Mouse (Mus musculus) CH12.LX (cell line): ENCODE data around the gene 2310057N15Rik.

ENCODE experiments used
- CHD2 ChIP-seq: IDR thresholded peaks from 2 replicates; pipeline ENCODE4 v1.6.1; 2011; ENCODE audit warnings: low read length, improper control_type of control experiment
- CTCF ChIP-seq, 2 experiments: IDR thresholded peaks in 1 of 2; conservative IDR thresholded peaks in 1 of 2; 2 replicates each; pipeline ENCODE4 v1.5.1; 2011 to 2012; ENCODE audit warnings: low read depth in 2 of 2, low read length in 2 of 2, improper control_type of control experiment in 1 of 2, inconsistent platforms in 1 of 2, mild to moderate bottlenecking in 1 of 2, moderate library complexity in 1 of 2
- EP300 ChIP-seq: IDR thresholded peaks from 2 replicates; pipeline ENCODE4 v1.6.1; 2011; ENCODE audit warnings: low read length, improper control_type of control experiment
- ETS1 ChIP-seq: conservative IDR thresholded peaks from 2 replicates; pipeline ENCODE4 v1.6.1; 2012; ENCODE audit warnings: low read depth, mild to moderate bottlenecking, inconsistent platforms, low read length, improper control_type of control experiment, moderate library complexity
- GABPA ChIP-seq: IDR thresholded peaks from 2 replicates; pipeline ENCODE4 v1.6.1; 2012; ENCODE audit warnings: low read depth, low read length, improper control_type of control experiment, inconsistent platforms; ENCODE audit not compliant: insufficient replicate concordance
- MAZ ChIP-seq: IDR thresholded peaks from 2 replicates; pipeline ENCODE4 v1.6.1; 2012; ENCODE audit warnings: low read depth, mild to moderate bottlenecking, inconsistent platforms, low read length, improper control_type of control experiment, moderate library complexity
- NRF1 ChIP-seq: IDR thresholded peaks from 2 replicates; pipeline ENCODE4 v1.6.1; 2014; ENCODE audit warnings: low read depth, mild to moderate bottlenecking, inconsistent platforms, low read length, improper control_type of control experiment, moderate library complexity
- POLR2A ChIP-seq: IDR thresholded peaks from 2 replicates; pipeline ENCODE4 v1.6.1; 2011; ENCODE audit warnings: low read depth, mild to moderate bottlenecking, improper control_type of control experiment, low read length
- POLR2AphosphoS2 ChIP-seq: IDR thresholded peaks from 2 replicates; pipeline ENCODE4 v1.6.1; 2011; ENCODE audit warnings: low read depth, low read length, improper control_type of control experiment
- ZKSCAN1 ChIP-seq: IDR thresholded peaks from 2 replicates; pipeline ENCODE4 v1.6.1; 2012; ENCODE audit warnings: low read depth, inconsistent platforms, low read length, improper control_type of control experiment, borderline replicate concordance

DNA sequence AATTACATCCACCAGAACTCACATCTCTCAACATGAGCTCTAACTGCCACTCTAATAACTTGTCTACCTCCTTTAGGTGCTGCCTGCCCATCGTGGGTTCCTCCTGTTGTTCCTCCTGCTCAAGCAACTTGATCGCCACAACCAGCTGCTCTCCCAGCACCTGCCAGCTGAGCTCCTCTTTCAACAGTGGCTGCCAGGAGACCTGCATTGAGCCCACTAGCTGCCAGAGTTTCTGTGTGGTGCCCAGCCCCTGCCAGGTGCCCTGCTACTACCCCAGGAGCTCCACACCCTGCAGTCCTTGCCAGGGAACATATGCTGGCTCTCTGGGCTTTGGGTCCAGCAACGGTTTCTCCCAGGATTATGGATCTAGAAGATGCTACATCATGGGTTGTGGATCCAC is 46.1 kb upstream of the 2310057N15Rik start, which contains the start of gene Krtap15:
- TF ChIP-seq ZKSCAN1 (no peak), EP300 (no peak), POLR2A (no peak), GABPA (no peak), NRF1 (no peak), POLR2AphosphoS2 (no peak), MAZ (no peak), ETS1 (no peak), CHD2 (no peak), CTCF (conservative IDR thresholded peaks at IDR 0.05 in 1 of 2, IDR thresholded peaks at IDR 0.05 in 1 of 2; ENCODE audit: low read depth in 2 of 2, low read length in 2 of 2) (no peak)
